Mouse (Mus musculus) liver, embryonic 18 days (tissue): ENCODE data around the gene Mss51. TPM values are rescaled to one million over a fixed set of nuclear protein-coding genes. Genes with fewer than 3 reads are reported as not detected.

ENCODE experiments used
- polyA plus RNA-seq: library from polyadenylated mRNA; depleted of rRNA; stranded (reverse); fragments of >200 nt; gene quantifications from 2 replicates; pipeline ENCODE4 v1.2.3, GENCODE M21; 2012; rRNA removed

The Mss51 gene
- polyA plus RNA-seq = 0.97 and 1.1 TPM in 2 replicates

DNA sequence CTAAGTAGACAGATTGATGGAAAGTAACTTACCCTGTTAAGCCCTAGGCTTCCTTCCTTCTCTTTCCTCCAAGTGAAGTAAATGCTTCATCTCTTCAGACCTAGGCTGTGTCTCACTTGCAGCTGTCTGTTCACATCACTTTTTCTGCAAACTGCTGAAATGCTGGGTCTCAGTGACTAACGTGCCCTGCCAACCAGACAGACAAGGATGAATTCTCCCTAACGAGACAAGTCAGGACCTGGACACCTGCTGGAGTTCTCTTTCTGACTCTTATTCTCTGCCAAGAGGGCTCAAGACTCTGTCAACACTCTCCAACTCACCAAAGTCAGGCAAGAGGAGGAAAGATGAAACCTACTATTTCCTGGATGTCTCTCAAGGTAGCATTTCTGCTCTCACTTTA, at the start of gene Mss51:
Mss51 (minus strand) TSS at position 299 of the 400 bp plus-strand sequence.

GRCm38 (mm10) chr14:20546415-20546814, 49.7 kb upstream of the Mss51 start, which contains the start of gene Ppp3cb:
Gene Ppp3cb, minus strand, starts transcription at chr14:20546573.

DNA sequence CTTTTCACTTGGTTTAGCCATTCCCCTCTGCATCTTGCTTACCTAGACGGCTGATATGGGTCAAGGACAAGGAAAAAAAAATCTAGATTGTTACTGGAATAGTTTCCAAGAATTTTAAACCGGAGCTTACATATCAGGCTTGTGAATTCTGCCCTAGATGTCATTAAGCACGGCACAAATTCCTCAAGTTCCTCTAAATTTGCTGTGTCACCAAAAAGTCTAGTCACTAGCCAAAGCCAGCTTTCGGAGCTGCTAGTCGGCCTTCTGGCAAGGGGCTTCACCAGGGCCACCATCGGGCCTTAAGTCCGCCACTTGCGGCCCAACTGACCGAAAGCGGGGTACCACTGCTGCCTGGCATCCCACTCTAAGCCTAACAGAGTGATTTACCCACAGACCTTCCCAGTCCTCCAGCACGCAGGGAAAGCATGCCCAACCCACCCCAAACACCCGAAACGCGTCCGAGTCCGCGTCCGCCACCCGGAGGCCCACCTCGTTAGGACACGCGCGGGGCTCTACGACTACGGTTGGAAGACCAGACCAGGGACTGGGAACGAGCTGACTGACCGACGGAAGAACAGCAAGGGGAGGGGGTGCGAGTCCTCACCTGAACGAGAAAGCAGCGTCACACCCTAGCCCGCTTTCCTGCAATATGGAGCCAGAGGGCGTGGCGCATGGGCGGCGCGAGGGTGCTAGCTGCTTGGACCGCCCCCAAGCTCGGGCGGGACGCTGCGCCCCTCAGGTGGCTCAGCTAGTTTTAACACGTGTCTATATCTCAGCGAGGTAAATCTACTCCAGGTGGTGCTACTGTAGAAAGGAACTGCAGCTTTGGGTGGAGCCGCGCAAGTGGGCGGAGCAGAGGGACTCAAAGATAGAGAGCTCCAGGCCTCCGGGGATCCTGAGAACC, 17.2 kb downstream of the Mss51 start, which contains the start of gene Anxa7:
Anxa7 (minus strand) TSS at position 843 of the 904 bp plus-strand sequence.

GRCm38 (mm10) chr14:20451765-20452331, 44.9 kb downstream of the Mss51 start, which contains the start of gene Cfap70:
Gene Cfap70, minus strand, starts transcription at chr14:20452226.

Other genes with a start within 250 kb of the Mss51 start
- 6.5 and 8.4 TPM in 2 replicates for gene Kcnk16, start 227.7 kb downstream of the Mss51 start, polyA plus RNA-seq
- 10.0 and 11.2 TPM in 2 replicates for gene Nudt13, start 202.2 kb downstream of the Mss51 start, polyA plus RNA-seq
- 18.0 and 18.2 TPM in 2 replicates for gene Ecd, start 148.8 kb downstream of the Mss51 start, polyA plus RNA-seq
- 8.3 and 9.2 TPM in 2 replicates for gene Fam149b, start 148.7 kb downstream of the Mss51 start, polyA plus RNA-seq
- gene Dnajc9, start 108.0 kb downstream of the Mss51 start, polyA plus RNA-seq = 37.7 and 42.8 TPM in 2 replicates
- gene Mrps16, start 103.3 kb downstream of the Mss51 start, polyA plus RNA-seq = 22.1 and 23.3 TPM in 2 replicates
- gene Cfap70, start 44.7 kb downstream of the Mss51 start, polyA plus RNA-seq = 0.06 and 0.20 TPM in 2 replicates
- 33.8 and 35.0 TPM in 2 replicates for gene Anxa7, start 16.8 kb downstream of the Mss51 start, polyA plus RNA-seq
- 18.8 and 21.0 TPM in 2 replicates for gene Ppp3cb, start 49.7 kb upstream of the Mss51 start, polyA plus RNA-seq
- 1.1 and 1.3 TPM in 2 replicates for gene Usp54, start 144.2 kb upstream of the Mss51 start, polyA plus RNA-seq
- 0.10 and 0.30 TPM in 2 replicates for gene Myoz1, start 159.6 kb upstream of the Mss51 start, polyA plus RNA-seq
- gene Synpo2l, start 171.5 kb upstream of the Mss51 start, polyA plus RNA-seq = 0.06 and 0.07 TPM in 2 replicates
- 42.4 and 54.6 TPM in 2 replicates for gene Sec24c, start 177.4 kb upstream of the Mss51 start, polyA plus RNA-seq
- gene Fut11, start 198.1 kb upstream of the Mss51 start, polyA plus RNA-seq = 3.6 and 4.0 TPM in 2 replicates
- gene Chchd1, start 206.1 kb upstream of the Mss51 start, polyA plus RNA-seq = 51.1 and 53.3 TPM in 2 replicates
- 22.2 and 24.9 TPM in 2 replicates for gene Zswim8, start 210.7 kb upstream of the Mss51 start, polyA plus RNA-seq
- 17.3 and 20.4 TPM in 2 replicates for gene Ndst2, start 237.7 kb upstream of the Mss51 start, polyA plus RNA-seq